Mouse (Mus musculus) cortical plate, adult 2 months (tissue): ENCODE measurements around the gene Kcmf1.

ENCODE experiments used
- CTCF ChIP-seq: fragments of 200-500 bp; IDR thresholded peaks from 2 replicates; pipeline ENCODE4 v1.5.1; 2011; ENCODE audit warnings: mild to moderate bottlenecking, control low read depth, low read length; ENCODE audit not compliant: insufficient read depth; ENCODE audit errors: extremely low read depth
- POLR2A ChIP-seq: fragments of 200-500 bp; IDR thresholded peaks from 2 replicates; pipeline ENCODE4 v1.6.1; 2011; ENCODE audit warnings: mild to moderate bottlenecking, low read length, control low read depth; ENCODE audit not compliant: insufficient read depth; ENCODE audit errors: extremely low read depth

DNA sequence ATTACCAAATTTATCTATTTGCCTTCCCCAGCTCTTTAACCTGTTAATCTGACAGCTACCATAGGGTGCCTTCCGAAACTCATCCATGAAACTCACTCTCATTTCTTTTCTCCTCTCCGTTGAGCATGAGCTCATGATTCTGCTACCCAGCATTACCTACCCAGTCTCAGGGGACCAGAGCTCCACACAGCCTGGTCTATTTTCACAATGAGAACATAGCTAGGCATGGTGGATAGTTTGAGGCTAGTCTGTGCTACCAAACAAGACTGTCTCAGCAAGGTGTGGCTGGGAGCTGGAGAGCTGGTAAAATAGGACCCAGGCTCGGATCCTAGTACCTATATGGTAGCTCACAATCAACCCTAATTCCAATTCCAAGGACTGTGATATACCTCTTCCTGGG lies 17.6 kb downstream of the Kcmf1 start:
- no peak for TF ChIP-seq CTCF
- TF ChIP-seq POLR2A = no peak
